Mouse (Mus musculus) brain, adult 2 months (tissue): ENCODE results near the gene Aldh16a1.

Experiments
- DNase-seq: peaks from one replicate; pipeline ENCODE4 v3.0.0; 2011; ENCODE audit warnings: low read depth, low spot score

Gene Aldh16a1

DNA sequence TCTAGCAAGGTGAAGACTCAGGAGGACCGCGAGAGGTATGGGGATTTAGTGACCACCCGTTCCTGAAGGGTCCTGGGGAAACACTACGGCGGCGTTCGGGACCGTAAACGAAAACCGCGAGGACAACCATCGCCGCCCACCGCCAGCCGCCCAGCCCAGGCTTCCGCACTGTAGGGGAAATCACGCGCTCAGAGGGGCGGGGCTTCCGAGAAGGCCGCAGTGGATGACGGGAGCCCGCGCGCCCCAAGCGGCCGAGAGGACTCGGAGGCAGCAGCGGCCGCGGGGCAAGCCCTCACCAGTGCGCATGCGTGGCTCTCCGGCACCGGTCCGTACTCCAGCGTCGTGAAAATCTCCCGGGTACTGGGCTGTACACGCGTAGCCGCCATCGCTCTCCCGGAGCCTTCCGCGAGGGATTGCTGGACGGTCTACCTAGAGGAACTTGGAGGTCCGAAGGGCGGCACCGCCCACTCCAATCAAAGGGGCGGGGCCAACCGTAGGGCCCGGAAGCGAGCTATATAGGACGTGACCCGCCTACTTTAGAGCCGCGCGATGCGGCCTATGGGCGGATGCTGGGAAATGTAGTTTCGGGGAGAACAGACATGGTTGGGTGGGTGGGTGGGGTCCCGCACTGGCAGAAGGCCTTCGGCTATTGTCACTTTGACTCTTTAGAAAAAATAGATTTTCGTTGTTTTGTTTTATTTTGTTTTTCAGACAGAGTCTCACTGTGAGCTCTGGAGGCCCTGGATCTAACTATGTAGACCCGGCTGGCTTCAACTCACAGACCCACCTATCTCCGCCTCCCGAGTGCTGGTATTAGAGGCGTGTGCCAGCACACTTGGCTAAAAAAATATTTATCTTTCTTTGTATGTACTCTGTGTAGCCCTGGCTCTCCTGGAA is at the start of gene Aldh16a1, which contains the start of gene Pih1d1:
TSS of gene Aldh16a1 (minus strand) at position 489 of the 897 bp plus-strand sequence.
TSS of gene Pih1d1 (plus strand) at position 208 of the 897 bp plus-strand sequence.
- DNase-seq = peak; percentile 98

DNA sequence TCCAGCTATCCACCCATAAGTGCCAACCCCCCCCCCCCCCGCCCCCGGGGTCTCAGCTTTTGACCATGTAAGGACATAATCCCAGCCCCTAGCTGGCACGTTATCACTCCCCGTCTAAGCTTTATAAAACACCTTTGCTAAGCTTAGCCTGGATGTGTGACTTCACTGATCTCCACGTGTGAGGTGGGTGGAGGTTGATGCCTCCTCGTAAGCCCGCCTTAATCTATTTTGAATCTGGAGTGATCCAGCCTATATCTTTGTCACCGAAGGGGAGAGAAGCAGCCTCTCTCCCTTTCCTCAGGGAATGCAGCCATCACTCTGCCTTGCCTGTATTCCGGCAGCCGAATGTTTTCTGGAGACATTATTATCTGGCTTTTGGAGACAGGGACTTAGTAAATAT is 48.3 kb upstream of the Aldh16a1 start:
- peak; percentile 86 for DNase-seq

DNA sequence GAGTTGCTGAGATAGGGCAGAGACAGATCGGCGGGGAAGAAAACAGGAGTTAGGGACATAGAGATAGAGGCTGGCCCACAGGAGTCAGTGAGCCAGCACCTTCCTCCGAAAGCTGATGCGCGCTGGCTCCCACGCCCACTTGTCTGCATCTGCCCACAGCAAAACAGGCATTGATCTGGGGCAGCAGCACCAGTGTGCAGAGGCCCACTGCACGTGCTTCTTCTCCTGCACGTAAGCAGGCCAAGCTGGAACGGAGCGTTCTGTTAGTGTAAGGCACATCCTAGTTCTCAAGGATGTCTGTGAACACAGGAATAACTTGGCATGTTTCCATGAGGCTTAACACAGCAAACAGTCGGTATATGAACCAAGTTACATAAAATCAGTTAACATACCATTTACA is 44.6 kb upstream of the Aldh16a1 start:
- peak; percentile 79 for DNase-seq

DNA sequence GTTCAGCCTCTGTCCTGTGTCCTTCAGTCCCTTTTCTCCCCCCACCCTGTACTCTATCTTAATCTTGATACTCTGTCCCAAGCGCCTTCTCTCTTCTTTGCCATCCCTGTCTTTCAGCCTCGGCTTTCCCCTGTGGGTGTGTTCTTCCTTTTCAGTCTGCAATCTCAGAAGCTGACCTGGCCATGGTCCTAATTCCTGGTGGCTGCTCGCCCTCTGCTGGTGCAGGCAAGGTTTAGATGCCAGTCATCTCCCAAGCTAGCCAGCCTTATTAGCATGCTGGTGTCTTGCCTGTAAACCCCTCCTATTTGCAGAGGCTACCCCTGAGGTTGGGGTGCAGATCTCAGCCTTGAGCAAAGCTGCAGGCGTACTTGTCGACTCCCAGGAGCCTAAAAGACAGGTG is 44.1 kb upstream of the Aldh16a1 start:
- peak; percentile 96 for DNase-seq

DNA sequence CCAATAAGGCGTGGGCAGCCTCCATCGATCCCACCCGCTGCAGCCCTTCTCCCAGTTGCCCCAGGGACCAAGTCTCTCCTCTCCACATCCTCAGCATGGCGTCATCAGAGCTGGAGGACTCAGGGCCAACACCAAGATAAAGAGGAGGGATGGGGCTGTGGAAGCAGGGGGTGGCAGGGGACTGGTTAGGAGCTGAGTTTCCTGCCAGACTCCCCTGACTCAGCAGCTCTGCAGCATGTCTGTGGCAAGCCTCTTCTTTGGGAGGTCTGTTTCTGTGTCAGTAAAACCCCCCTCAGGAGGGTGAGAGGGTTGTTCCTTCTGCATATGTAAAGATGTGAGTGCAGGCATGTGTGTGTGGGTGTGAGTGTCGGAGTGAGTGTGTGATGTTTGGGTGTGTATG is 42.6 kb upstream of the Aldh16a1 start:
- DNase-seq = peak; percentile 74

DNA sequence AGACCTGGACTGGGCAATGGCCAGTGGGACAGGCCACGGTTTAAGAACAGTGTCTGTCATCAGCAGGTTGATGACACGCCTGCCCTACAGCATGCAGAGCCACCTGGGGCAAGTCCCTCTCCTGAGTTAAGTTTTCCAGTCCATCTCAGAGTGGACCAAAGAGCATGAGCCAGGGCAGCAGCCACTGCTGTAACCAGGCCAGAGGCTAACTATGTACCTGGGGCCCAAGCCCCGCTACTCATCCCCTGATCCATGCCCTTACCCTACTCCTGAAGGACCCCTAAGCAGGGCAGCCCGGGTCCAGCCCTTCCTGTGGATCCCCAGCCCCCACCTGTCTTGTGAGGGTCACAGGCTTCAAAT is 41.8 kb upstream of the Aldh16a1 start:
- DNase-seq = no peak

DNA sequence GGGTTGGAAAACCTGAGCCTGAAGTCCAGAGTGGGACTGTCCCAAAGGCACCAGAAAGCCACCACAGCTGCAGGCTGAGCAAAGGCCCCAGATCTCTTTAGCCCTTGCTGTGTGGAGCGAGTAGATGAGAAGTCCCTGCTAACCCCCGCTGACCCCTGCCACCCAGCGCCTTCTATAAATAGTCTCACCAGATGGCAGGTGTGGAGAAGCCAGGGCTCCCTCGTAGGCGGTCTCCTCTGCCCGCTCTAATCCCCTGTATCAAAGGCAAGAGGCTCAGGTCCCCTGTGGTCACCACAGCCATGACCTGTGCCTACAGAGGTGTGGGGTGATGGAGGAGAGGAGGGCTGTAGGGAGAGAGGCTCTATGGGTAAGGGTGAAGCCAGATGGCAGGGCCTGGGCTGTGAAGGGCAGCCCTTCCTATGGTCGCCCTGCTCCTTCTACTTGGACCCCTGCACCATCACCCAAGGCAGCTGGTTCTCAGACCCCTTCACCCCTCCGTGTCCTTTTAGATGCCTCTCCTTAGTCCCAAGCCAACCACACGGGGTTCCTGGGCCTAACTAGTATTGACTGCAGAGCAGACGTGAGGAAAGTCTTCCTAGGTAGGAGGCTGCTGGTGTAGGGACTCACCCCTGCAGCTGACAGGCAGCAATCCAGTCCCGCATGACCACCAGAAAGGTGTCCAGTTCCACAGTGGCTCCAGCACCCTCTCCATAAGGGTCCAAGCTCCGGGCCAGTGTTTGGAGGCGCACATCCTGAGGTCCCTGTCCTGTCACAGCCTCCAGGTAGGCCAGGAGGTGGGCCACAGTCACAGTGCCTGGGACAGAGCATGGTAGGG is 41.2 kb upstream of the Aldh16a1 start:
- DNase-seq = peak; percentile 47

DNA sequence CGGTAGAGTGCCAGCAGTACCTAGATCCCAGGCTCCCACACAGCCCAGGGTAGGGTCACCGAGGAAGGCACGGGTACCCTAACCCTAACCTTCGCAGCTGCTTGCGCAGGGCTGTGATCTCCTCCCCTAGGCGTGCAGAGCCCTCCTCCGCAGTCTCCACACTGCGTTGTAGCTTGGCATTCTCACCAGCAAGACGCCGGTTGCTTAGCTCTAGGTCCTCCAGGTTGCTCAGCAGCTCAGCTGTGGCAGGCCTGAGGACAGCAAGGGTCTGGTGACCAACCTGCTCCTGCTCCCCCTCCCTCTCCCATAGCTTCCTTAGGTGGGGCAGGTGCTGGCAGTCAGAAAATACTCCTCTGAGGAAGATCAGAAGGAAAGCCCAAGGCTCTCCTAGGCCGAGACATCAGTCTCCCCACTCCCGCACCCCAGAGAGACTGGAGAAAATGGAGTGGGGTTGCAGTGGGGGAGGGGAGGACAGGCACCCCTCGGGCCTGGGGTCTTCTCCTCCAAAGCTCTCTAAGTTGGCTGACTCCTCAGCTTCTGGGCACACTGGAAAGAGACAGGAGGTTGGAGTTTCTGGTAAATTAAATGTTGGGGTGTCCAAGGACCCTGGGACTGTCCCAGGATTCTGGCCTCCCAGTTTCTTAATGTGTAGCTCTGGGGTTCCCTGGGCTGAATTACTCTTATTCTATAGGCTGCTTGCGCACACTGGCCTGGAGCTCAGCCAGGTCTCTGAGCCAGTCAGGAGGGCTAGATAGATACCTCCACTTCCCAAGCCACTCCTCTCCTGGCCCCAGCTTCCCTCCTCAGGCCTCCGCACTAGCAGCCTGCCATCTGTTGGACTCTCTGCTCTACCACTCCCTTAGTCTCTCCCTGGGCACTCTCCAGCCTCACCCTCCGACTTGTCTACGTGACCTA is 39.7 kb upstream of the Aldh16a1 start:
- peak; percentile 91 for DNase-seq

DNA sequence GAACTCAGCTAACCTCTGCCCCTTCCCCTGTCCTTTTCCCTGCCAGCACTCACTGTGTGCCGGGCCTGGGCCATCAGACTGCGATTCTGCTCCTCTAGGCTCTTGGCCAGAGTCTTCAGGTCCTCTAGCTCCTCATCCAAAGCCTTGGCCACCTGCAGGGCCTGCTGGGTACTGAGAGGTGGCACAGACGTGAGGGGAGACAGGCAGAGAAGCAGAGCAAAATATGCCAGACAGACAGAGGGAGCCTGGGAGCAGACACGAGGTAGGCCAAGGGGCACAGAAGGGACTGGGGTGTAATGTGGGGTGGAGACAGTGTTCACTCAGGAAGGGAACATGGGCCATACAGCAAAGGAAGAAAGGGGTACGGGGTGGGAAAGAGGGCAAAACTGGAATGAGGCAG is 39.0 kb upstream of the Aldh16a1 start:
- peak; percentile 67 for DNase-seq

DNA sequence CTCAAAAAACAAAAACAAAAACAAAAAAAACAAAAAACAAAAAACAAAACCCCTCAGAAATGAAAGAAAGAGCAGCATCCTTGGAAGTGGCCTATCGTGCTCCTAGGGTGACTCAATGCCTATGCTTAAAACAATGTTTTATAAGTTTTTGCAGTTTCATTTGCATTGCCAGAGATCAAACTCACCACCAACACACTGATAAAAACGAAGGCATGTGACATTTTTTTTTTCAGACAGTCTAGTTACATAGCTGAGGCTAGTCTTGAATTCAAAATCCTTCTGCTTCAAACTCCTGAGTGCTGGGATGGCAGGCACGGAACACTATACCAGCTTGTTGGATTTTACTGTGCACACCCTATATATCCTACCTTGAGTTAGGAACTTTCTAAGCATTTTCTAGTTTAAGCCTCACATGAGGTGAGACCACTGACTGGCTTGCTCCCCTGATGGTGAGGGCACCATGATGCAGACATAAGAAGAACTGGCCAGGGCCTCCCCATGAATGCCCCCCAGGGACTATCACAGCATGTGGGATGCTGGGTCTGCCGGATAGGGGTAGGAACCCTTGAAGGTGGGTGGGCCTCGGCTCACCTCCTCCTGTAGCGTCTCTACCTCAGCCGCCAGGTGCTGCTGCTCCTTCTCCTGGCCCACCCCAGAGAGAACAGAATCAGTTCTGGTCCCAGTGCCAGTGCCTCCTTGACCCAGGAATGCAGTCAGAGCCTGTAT is 38.4 kb upstream of the Aldh16a1 start:
- DNase-seq = no peak

DNA sequence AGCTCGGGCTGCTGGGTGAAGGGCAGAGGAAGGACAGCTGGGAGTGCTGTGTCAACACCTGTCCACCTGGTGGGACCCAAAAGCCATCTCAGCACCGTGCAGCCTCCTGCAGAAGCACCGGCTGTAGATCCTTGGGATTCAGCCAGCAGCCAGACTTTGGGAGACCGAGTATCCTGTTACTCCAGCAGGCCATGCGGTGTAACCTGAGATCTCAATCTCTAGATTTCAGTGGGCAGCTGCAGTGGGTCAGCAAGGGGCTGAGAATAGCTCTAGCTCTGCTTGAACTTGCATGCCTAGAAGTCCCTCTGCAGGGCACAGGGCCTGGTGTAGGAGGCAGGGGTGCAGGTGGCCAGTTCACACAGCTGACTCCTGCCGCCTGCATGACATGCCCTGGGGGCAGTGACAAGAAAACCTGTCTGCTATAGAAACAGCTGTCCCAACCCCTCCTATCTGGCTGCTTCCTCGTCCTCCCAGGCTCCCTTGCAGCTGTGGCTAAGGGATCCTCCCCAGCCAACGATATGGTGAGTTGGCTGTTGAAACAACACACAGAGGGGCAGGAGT is 37.5 kb upstream of the Aldh16a1 start:
- DNase-seq = peak; percentile 92

DNA sequence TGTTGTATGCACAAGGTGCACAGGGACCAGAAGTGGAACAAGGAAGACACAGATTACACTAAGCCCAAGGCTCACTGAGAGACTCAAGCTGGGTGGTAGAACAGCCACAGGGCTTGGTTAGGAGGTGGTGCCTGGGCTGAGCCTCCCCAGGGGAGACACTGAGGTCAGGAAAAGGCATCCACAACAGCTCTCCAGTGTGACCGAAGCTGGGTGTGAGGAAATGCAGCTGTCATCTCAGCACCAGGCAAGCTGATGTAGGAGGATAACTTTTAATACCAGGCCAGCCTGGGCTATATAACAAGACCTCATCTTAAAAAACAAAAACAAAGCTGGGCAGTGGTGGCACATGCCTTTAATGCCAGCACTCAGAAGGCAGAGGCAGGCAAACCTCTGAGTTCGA is 36.8 kb upstream of the Aldh16a1 start:
- DNase-seq = no peak

DNA sequence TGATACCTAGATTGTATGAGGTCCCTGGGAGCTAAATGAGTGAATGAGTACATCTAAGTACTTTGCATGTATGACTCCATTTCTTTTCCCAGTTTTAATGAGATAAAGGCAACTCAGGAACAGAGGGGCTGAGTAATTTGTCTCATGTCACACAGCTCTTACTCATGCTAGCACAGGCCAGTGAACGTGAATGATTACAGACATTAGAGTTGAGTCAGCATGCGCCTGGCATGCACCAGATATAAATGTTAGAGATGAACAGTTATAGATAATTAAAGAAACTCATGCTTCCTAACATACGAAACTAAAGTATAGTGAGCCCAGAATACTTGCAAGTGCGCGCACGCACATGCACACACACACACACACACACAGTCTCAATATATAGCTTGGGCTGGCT is 35.8 kb upstream of the Aldh16a1 start:
- peak; percentile 56 for DNase-seq

DNA sequence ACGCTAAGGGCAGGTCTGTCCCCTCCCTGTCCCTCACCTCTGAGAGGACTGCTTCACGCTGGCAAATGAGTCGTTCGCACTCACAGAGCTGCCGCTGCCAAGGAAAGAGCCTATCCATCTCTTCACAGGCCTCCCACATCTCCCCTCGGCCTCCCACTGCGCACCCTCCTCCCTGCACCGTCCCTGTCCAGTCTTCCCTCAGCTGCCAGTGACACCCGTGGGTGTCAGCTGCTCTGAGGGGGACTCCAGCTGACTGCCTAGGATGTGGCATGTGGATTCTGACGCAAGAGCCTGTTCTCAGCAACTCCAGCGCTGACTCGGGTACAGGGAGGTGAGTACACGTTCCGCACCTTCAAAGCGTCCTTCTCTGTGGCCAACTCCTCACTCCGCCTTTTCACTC is 35.2 kb upstream of the Aldh16a1 start:
- DNase-seq = peak; percentile 82

DNA sequence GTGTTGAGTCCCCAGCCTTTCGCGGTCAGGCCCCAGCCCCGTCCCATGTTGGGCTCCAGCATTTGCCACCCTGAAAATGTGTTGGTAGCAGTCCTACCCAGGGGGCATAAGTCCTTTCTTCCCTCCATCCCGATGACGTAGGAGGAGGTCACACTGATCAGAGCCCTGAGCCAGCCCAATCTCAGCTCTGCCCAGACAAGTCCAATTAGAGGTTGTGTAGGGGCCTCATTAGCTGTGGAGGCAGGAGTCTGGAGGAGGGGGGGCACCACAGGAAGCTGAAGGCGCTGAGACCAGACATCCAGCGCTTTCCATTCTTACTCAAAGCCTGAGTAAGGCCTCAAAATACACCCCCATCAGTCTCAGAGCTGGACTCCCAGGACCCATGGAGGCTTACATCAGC is 31.5 kb upstream of the Aldh16a1 start:
- DNase-seq = no peak

DNA sequence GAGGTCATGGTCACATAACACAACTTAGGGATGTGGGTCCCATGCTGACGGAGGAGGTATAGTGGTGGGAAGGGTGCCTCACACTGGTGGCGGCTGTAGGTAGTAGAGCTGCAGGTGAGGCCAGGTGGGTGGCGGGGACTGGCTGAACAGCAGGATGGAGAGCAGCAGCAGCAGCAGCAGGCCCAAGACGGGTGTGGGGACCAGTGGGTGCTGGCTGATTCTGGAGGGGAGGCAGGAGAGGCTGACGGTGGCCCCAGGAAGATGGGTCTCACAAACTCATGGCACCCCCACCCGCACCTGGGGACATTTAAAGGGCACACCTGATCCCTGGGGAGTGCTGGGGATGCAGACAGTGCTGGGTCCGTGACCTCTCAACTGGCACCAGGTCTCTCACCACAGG is 29.3 kb upstream of the Aldh16a1 start:
- no peak for DNase-seq

DNA sequence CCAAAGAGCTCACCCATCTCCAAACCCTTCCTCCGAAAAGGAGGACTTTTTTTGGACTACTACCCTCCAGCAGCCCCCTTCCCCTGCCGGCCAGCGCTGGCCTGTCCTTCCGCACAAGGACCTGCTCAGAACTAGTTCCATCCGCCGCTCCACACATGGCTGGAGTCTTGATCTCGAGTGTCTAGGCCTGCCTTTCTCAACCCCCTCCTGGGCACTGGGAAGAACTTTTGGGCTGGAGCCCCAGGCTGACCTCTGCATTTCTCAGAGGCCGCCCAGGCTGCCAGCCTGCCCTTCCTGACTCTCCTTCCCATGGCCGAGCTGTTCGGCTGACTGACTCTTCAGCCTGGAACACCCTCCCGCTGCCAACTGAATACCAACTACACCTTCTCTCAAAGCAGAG is 28.2 kb upstream of the Aldh16a1 start:
- DNase-seq = peak; percentile 50

DNA sequence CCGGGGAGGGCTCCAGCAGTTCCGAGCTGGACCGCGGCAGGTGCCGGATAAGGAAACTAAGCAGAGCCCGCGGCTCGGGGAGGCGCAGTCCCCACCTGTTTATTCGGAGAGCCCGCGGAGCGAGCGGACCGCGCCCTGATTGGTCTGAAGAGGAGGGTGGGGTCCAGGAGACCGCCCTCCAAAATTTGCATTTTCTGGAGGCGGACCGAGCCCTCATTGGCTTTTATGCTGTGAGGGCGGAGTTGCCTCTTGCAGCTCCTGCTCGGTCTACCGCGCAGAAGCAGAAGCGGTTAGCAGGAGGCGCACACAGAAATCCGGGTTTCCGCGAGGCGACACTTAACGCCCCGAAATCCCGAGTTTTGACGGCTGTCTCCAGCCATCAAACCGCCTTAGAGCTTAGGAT is 27.8 kb upstream of the Aldh16a1 start:
- peak; percentile 96 for DNase-seq

DNA sequence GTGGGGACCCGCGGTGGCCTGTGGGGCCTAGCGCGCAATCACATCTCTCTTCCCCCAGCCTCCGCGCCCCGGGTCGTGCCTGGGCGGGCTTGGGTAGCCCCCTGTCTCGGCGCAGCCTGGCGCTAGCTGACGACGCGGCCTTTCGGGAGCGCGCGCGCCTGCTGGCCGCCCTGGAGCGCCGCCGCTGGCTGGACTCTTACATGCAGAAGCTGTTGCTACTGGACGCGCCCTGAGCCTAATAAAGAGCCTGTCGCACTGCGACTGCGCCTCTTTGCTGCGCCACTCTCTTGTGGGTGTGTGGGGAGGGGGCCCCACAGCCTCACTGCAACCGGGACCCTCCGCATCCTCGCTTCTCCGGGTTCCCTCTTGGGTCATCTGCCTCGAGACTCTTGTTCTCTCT is 27.2 kb upstream of the Aldh16a1 start:
- no peak for DNase-seq

DNA sequence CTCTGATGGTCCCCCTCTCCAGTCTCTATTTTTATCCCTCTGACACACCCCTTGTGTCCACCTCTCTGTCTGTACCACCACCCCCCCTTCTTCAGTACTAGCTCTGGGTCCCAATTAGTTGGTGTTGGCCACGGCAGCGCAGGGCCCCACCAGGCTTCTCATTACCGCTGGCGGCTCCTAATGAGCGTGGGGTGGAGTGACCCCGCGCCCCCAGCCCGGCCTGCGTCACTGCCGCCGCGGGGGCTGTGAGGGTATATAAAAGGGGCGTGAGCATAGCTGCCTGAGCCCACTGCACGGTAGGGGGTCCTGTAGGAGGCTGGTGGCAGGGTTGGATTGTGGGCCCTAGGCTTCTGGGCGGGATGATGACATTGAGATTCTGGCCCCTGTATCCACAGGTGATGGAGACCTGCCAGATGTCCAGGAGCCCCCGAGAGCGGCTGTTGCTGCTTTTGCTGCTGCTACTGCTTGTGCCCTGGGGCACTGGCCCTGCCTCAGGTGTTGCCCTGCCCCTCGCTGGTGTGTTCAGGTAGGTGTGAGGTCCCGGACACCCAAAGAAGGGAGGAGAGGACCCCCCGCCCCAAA is 26.6 kb upstream of the Aldh16a1 start, which contains the start of gene Pth2:
TSS of gene Pth2 (plus strand) at position 100 of the 582 bp plus-strand sequence.
- no peak for DNase-seq
